Mouse (Mus musculus): ENCODE data around the gene Chst3.
A peak's percentile ranks its signal among the peaks of the same experiment; 100 is the strongest.
"Not testable (repeated sequence)": the region's sequence is repeated elsewhere in the genome, so short reads cannot be mapped to it uniquely, and the experiment has no call there.

The Chst3 gene

DNA sequence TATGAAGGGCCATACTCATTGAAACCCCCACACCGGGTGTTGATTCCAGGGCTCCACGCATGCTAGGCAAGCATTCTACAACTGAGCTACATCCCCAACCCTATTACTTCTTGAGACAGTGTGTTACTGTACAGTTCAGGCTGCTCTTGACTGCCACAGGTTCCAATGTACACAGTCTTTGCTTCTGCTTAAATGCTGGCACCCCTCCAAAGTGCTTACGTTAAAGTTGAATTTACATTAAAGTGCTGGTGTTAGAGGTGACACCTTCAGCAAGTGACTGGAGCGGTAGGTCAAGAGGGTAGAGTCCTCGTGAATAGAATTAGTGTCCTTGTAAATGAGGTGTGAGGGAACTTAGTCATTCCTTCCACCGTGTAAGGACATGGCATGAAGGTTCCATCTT is 19.7 kb downstream of the Chst3 start:
- DNase-seq (ENCODE audit: extremely low spot score) = no peak

DNA sequence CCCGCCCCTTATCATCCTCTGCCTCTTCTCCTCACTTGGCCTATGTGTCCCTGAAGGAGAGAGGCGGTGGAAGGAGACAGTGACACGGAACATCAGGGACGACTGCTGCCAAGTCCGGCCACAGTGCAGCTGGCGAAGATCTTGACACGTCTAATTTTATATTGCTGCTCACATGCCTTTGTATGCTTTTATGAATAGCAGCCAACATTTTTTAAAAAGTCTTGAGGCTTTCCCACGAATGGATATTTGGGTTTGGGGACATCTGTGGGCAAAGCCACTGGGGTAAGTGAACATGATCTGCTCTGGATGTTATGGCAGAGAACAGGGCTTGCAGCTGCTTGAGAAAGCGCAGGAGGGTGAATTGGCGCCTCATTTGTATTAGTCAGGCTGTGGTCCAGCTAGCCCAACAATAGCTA is 21.6 kb downstream of the Chst3 start:
- no peak for DNase-seq (ENCODE audit: extremely low spot score)

DNA sequence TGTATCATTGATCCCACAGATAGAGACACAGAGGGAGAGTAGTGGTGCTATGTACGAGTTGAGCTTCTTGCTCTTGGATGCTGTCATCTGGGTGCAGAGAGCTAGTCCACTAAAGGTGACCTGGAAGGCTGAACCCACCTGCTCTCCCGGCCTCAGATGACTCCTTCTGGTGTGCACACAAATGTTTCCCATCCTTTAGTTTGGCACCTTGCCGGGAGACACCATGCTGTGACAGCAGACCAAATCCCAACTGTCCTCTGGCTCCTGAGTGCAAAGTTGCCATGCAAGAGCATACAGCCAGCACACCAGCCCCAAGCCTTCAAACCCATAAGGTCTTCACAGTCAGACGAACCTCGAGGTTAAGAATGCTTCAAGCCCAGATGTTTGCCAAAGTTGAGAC is 22.1 kb downstream of the Chst3 start:
- DNase-seq (ENCODE audit: extremely low spot score) = no peak

DNA sequence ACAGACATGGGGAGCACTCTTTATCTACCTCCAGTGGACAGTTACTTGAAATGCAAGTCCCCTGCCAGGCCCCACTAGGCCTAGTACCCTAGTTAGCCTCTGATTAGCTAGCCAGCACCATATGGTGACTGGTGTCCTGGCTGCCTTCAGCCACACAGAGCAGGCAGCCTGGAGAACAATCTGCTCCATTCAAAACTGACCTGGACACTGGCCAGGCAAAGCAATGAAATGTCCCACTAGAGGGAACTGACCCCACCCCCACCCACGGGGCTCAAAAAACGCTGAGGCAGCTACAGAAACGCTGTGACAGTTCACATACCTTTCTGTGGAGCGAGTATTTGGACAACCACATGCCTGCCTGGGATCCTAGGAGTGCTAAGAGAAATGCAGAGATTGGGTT is 24.0 kb downstream of the Chst3 start:
- no peak for DNase-seq (ENCODE audit: extremely low spot score)

DNA sequence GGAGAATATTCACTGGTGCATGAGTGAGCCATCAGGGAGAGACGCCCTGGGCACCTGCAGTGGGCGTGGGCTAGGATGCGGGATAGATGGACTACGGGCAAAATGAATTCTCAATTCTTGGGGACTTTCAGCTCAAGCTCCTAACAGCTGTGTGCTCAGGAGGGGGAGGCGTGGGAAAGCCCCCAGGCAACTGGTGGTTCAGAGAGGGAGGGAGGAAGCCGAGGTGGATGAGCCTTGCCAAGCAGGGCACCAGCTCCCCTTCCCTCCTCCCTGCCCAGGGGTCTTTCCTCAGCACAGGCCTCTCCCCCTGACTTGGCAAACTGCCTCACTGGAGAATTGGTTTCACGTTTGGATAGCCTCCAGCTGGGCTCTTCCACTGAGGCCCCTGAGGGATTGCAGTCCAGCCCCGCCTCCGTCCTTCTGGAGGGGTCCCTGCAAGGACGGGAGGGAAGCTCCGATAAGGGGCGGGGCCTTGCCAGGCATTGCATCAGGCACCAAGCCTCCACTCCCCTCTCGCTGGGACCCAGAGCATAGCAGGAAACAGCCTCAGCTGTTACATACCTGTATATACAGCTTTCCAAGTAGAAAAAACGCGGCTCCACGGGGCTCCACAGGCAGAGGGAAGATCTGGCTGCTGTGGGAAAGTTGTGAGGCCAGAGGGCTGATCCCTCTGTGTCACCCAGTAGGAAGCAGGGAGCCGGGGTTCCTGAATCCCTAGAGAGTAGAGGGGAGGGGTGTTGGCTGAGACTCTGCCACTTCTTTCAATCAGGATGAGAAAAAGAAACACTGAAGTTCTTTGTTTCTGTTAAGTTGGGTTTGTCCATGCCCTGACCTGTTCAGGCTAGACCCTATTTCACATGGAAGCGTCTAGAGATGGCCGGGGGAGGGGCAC is 25.3 kb downstream of the Chst3 start:
- DNase-seq (ENCODE audit: extremely low spot score) = peak; percentile 65

DNA sequence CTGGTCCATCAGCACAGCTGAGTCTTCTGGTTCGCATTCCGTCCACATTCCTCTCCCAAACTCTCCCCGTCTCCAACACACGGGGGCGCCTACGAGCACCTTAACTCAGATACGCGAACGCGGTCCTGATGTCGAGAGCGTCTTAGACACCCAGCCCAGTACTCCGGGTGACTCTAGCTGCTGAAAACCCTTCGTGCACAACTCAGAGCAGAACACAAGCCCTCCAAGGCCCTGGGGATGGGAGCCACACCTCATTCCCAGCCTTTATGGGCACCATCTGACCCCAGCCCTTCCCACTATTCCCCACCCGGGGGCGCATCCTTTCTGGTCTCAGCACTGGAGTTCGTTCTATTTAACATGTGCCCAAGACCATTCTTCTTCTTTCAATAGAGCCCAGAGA is 27.3 kb downstream of the Chst3 start:
- DNase-seq (ENCODE audit: extremely low spot score) = peak; percentile 85

DNA sequence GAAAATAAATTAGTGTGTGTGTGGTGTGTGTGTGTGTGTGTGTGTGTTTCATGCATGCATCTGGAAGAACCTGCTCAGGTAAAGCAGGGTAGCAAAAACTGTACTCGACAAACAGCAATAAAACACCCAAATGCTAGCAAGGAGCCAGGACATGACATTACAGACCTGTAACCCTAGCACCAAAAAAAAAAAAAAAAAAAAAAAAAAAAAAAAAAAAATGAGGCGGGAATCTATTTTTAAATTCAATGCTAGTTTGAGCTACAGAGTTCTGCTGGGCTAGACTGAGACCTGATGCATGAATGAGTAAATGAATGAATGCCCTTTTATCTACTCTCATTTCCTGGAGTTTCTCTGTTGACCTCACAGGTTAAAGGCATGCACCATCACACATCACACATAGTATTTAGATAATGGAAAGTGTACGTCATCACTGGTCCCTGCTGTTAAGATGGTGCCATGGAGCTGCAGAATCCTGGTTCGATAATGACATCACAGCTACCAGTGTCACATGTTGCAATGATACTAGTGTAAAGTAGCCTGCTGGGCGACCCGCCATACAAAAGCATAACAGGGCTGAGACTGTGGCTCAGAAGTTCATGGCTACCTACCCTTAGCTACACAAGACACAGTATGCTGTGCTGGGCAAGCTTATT is 29.4 kb downstream of the Chst3 start:
- DNase-seq (ENCODE audit: extremely low spot score) = no peak

DNA sequence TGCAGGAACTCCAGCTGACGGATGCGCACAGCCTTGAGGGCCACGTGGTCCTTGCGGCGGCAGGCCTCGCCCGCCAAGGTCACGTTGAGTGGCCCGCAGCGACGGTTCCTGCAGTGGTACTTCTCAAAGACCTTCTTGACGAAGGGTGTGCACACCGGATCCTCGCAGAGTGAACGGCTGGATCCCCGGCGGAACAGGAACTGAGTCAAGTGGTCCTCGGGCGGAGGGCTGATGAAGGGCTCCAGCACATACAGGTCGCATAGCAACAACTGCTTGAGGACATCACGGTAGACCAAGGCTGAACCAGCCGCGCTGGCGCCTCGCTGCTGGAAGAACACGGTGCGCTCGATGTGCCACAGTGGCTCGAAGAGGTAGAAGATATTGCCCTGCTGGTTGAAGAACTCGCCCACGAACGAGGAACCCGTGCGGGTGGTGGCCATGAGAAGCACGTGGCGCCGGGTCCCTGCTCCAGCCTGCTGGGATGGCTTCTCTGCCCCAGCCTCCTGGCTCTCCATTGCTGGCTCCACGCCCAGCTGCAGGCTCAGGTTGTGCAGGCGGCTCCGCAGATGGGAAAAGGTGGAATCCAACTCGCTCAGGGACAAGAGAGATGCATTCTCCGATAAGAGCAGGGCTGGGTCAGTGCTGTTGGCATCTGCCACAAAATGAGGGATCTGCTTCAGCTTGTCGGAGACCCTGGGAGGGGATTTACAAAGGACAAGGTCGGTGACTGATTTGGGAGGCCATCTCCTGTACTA is 32.7 kb downstream of the Chst3 start:
- DNase-seq (ENCODE audit: extremely low spot score) = no peak

DNA sequence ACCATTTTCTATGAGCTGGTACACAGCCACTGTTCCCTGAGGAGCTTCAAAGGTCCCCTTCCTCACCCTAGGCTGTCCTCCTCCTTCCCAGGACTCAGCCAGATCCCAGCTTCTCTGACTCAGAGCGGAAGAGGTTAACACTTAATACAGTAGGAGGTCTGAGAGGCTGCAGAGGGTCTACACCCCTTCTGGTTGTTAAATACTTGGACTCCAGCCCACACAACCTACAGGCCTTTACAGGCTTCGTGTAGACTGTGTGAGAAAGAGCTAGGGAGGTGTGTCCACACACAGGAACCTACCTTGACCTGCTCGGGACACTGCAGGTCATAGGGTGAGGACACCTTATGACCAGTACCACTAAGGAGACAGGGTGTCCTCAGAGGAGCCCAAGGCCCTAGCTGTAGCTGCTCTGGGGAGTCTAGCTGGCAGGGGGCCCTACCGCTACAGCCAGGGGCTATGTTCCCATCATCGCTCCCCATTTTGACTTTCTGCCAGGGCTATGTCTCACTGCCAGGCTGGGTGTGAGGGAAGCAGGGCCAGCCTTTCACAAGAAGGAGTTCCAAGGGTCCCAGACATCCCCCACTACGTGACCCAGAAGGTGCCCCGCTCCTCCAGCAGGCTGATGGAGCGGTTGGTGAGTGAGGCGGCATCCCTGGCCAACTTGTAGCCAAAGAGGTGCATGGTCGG is 33.9 kb downstream of the Chst3 start:
- DNase-seq (ENCODE audit: extremely low spot score) = no peak

DNA sequence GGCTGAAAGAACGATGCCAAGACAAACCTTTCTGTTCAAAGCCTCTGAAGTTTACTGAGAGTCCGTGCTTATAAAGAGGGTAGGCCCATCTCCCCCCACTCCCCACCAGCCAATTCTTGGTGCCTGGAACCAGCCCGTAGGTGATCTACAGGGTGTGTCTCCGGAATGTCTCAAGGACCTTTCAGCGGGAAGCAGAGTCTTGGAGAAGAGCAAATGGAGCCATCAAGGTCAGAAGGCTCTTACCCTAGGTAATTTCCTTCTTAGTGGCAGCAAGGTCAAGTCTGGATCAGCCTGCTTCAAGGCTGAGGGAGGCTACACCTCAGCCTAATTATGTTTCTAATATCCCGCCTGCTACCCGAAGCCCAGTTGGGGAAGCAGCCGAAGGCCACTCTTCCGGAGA is 43.8 kb downstream of the Chst3 start:
- not testable (repeated sequence) for DNase-seq (ENCODE audit: extremely low spot score)

DNA sequence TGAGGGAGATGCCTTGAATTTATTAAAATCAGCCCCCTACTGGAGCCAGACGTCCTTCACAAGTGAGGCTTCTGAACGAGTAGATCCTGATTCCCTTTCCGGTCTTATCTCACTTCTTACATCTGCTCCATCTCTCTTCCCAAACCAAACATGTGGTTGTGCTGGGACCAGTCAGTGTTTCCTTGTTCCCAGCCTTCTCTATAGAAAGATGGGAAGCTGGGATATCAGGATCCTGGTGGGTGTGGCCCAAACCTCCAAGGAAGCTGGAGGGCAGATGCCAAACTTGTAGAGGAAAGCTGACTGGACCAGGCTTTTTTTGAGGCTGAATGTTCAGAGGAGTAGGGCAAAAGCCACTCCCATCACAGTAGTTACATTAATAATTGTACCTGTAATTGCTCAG is 44.6 kb downstream of the Chst3 start:
- no peak for DNase-seq (ENCODE audit: extremely low spot score)

DNA sequence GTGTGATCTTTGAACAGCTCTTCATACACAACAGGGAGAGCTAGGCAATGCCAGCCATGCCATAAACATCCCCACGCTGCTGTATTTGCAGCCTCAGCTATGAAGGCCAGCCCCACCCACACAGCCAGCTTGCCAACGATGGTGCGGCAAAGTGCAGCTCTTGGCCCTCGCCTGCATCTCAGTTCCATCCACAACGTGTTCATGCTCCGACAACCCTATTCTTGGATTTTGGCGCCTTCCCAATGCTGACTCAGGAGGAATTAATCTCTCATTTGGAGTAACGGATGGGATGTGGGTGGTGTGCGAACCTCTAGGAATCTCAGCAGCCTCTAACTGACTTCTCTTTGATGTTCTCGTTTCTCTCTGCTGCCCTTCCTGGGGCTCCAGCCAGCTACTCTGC is 46.0 kb downstream of the Chst3 start:
- no peak for DNase-seq (ENCODE audit: extremely low spot score)

DNA sequence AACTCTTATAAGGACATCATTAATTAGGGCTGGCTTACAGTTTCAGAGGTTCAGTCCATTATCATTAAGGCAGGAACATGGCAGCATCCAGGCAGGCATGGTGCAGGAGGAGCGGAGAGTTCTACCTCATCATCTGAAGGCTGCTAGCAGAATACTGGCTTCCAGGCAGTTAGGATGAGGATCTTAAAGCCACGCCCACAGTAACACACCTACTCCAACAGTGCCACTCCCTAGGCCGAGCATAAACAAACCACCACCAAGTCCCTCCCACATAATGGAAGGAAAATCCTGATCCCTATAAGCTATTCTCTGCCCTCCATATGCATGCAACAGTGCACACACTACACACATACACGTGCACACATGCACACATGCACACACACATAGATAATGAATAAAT is 46.8 kb downstream of the Chst3 start:
- no peak for DNase-seq (ENCODE audit: extremely low spot score)

DNA sequence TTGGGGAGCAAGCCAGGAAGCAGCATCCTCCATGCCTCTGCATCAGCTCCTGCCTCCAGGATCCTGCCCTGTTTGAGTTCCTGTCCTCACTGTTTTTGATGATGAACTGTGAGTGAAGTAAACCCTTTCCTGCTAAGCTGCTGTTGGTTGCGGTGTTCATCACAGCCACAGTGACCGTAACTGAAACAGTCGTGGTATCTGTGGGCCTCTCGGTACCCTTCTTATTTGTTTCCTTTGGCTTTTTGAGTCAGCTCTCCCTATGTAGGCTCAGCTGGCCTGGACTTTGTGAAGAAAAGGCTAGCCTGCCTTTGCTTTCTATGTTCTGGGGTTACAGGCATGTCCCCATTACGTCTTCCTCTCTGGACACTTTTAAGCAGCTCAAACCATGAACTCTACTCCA is 47.7 kb downstream of the Chst3 start:
- no peak for DNase-seq (ENCODE audit: extremely low spot score)

DNA sequence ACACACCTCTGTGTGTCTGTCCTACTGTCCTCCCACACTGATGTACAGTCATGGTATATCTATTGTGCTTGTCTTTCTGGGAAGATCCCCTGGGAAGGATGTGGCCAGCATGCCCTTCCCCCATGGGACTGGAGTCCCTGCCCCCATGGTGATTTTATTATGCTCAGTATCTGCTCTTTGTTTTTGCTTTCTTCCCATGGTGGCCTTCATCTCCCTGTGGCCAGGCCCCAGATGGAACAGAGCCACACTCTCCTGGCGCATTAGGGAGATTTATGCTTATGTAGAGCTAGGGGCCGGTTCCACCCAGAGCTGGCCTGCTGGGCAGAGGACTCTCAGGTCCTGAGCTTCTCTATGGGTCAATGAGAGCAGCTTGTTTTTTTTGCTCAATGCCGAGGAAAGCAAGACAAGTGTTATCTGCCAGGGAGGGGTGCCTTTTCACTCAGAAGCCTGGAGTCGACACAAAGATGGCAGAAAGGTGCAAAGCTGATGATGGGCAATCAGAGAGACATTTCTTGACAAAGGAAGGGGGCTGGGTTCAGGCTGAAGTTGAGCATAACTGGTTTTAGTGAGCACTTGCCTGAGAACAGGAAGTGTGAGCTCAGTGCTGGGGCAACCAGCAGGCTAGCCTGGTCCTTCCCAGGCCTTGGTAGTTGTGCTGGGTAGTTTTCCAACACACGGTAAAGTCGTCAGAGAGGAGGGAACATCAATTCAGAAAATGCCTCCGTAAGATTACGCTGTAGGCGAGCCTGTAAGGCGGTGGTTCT is 48.6 kb downstream of the Chst3 start:
- no peak for DNase-seq (ENCODE audit: extremely low spot score)

DNA sequence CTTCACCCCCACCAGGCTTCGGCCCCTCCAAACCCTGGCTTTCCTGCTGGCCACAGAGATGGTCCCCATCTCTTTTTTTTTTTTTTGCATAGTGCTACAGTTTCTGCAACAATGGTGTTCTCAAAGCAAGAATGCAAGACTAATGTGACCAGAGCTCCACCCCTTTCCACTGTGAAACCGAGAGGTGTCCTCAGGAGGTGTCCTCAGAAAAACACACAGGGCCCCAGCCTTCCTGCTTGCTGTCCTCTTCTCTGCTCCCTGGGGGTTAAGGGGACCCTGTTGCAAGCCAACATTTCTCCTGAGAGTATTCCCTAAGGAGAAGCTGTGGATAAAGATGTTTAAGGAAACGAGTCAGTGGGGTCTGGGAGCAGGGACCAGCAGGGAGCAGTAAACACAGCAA is 50.1 kb downstream of the Chst3 start:
- DNase-seq (ENCODE audit: extremely low spot score) = no peak

DNA sequence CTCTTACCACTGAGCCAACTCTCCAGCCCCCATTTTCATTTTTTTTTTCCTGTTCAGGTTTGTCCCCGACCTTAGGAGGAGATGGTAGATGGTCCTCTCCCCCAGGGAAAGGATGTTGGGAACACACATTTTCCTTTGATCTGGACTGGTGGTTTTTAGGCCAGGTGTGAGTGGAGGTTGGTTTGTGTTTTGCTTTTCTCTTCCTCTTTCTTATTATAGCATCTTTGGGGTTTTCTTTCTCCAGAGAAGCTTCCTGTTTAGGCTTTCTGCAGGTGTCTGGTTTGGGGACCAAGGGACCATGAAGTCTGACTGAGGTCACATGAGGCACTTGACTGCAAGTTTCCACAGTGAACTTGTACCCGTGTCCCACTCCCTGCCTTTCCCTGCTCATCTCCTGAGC is 50.8 kb downstream of the Chst3 start:
- DNase-seq (ENCODE audit: extremely low spot score) = no peak

DNA sequence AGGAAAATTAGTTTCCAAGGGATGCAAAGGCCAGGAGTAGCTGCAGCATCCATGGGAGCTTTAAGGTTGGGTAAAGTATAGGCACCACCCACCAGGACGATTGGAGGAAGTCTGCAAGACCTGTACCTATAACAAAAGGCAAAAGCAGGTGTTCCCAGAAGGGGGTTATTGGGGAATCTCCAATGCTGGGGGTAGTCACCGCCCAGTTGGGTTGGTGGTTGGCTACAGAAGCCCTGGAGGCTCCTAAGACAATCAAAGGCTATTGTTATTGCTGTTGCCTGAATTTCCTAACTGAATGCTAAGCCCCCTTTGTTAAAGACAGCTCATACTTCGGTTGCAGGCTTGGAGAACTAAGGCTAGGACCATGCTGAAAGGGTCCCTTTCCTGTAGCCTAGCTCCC is 53.0 kb downstream of the Chst3 start:
- DNase-seq (ENCODE audit: extremely low spot score) = no peak

DNA sequence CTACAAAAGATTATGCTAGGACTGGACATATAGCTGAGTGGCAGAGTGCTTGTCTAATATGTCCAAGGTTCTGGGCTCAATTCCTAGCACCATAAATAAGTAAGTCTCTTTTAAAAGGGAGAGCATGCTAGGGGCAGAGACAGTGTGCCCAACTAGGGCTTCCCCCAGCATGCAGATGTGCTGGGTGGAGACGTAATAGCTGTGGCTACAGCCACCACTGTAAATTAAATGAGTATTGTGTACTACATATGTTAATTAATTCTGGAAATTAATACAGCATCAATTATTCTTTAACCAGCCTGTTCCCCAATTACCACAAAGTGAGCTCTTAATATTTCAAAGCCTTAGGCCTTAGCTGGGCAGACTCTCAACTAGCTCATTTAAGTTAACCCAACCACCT is 54.2 kb downstream of the Chst3 start:
- no peak for DNase-seq (ENCODE audit: extremely low spot score)

DNA sequence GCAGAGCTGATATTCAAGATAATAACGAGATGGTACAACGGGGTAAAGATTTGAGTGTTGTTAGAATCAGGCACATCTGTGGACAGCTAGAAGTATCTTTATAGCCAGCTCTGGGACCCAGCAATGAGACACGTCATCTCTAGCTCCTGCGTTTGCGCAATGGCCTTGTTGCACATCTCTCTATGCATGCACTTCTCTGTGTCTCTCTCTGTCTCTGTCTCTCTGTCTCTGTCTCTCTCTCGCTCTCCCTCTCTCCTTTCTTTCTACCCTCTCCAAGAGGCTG is 56.1 kb downstream of the Chst3 start:
- DNase-seq (ENCODE audit: extremely low spot score) = no peak

DNA sequence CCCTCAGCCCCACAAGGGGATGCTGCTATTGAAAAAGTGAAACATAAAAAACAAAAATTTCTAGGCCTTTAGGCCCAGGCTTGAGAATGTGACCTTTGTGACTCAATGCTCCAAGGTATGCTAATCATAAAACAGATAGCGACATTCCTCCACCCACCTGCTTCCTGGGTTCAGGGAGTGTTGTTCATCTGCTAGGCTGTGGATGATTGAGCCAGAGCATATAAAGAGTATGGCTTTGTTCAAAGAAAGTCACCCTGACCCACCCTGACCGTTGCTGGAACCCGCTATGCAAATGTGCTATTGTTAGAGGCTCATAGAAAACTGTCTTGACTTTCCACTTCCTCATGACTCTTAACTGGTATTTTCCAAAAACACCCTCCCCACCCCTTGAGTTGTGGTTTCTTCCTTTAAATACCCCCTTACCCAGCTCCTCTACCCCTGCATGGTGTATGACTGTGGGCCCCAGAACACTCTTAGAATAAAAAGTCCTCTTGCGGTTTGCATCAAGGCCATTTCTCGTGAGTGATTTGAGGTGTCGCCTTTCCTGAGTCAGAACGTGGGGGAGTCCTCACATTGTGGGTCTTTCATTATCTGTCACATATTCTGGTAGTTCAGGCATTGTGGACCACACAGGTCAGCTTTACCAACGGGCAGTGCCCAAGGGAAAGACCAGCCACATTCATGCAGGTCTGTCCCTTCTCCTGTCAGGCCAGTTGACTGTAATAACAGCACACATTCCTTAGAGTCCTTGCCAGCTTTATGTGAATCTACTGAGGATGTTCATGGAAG is 56.7 kb downstream of the Chst3 start:
- DNase-seq (ENCODE audit: extremely low spot score) = not testable (repeated sequence)

Measured in embryo, embryonic 9.5 days (tissue).